Mouse (Mus musculus): Measurements from ENCODE around the gene Cstf1. TPM values are rescaled to one million over a fixed set of nuclear protein-coding genes. Genes with fewer than 3 reads are reported as not detected.

Gene Cstf1
- total and polyA plus RNA-seq, 3 experiments = 16.3 to 19.3 (median 16.3) TPM

DNA sequence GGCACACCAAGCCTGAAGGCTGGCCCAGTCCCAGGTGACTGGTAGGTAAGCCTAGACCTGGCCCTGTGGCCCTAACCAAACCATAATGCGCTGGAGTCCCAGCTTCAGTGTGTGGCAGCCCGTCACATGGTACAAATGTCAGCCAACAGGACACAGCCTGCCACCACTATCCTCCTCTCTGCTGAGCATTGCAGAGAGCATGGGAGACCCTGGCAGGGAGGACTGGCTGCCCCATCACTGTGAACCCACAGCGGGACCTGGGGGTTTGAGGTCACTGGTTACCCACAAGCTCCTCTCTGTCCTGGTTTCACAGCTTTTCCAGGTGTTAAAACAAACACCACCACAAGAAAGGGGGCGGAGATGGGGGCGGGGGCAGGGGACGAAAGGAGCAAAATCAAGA, 19.9 kb downstream of the Cstf1 start:
- Histone ChIP-seq H3K4me1 (ENCODE audit: control insufficient read depth, insufficient read depth, low read length) (no peaks in the 10 kb centered on the region; the same call in 1 of the 2 replicates), H3K36me3 (ENCODE audit: control insufficient read depth, insufficient read depth, low read length) (no peaks in the 10 kb centered on the region), H3K27me3 (ENCODE audit: control insufficient read depth, insufficient read depth, low read length) (no peaks in the 10 kb centered on the region), H3K27ac (no peak overlapping the region), H3K79me2 (replicated peaks; ENCODE audit: control insufficient read depth, insufficient read depth, low read length) (no peaks in the 10 kb centered on the region), H3K4me3 (no peak overlapping the region), H3K9ac (ENCODE audit: low read depth, low read length) (no peak overlapping the region)
- intact Hi-C loops (cut with DNase I) = no loop called here
- 37% methylated on average over 6 of the region's 6 CpGs for WGBS
- TF ChIP-seq EP300 (IDR thresholded peaks at IDR 0.05; ENCODE audit: insufficient read depth, low read depth, low read length) (no peak), CTCF (IDR thresholded peaks at IDR 0.05) (no peak), POLR2A (IDR thresholded peaks at IDR 0.05; ENCODE audit: insufficient read depth, low read depth, low read length) (no peak)
- no peak for DNase-seq

GRCm38 (mm10) chr2:172392041-172392521, 21.6 kb downstream of the Cstf1 start:
- intact Hi-C loops (cut with DNase I) = no loop called here
- Histone ChIP-seq H3K36me3 (ENCODE audit: control insufficient read depth, insufficient read depth, low read length) (no peaks in the 10 kb centered on the region), H3K27ac (no peak overlapping the region), H3K9ac (ENCODE audit: low read depth, low read length) (no peak overlapping the region), H3K4me1 (ENCODE audit: control insufficient read depth, insufficient read depth, low read length) (no peaks in the 10 kb centered on the region; the same call in 1 of the 2 replicates), H3K27me3 (ENCODE audit: control insufficient read depth, insufficient read depth, low read length) (no peaks in the 10 kb centered on the region), H3K4me3 (no peak overlapping the region), H3K79me2 (replicated peaks; ENCODE audit: control insufficient read depth, insufficient read depth, low read length) (no peaks in the 10 kb centered on the region)
- TF ChIP-seq CTCF (IDR thresholded peaks at IDR 0.05) (no peak), EP300 (IDR thresholded peaks at IDR 0.05; ENCODE audit: insufficient read depth, low read depth, low read length) (no peak), POLR2A (IDR thresholded peaks at IDR 0.05; ENCODE audit: insufficient read depth, low read depth, low read length) (no peak)
- no peak for DNase-seq
- 48% methylated on average over 10 of the region's 10 CpGs for WGBS

- Histone ChIP-seq H3K27ac (no peak within 1 kb of the TSS), H3K4me3 (no peak within 1 kb of the TSS), H3K79me2 (replicated peaks; ENCODE audit: control insufficient read depth, insufficient read depth, low read length) (no peaks in the 10 kb centered on the region), H3K9ac (ENCODE audit: low read depth, low read length) (no peak within 1 kb of the TSS), H3K27me3 (ENCODE audit: control insufficient read depth, insufficient read depth, low read length) (no peaks in the 10 kb centered on the region), H3K36me3 (ENCODE audit: control insufficient read depth, insufficient read depth, low read length) (no peaks in the 10 kb centered on the region), H3K4me1 (ENCODE audit: control insufficient read depth, insufficient read depth, low read length) (no peaks in the 10 kb centered on the region; the same call in 1 of the 2 replicates)
- intact Hi-C loops (cut with DNase I) = no loop called here
- TF ChIP-seq POLR2A (IDR thresholded peaks at IDR 0.05; ENCODE audit: insufficient read depth, low read depth, low read length) (no peak), EP300 (IDR thresholded peaks at IDR 0.05; ENCODE audit: insufficient read depth, low read depth, low read length) (no peak), CTCF (IDR thresholded peaks at IDR 0.05) (no peak)
- WGBS = 14% methylated on average over 13 of the region's 13 CpGs
- DNase-seq = peak; percentile 40 to 59
These were observed 23.0 kb downstream of the Cstf1 start, which contains the start of gene Cass4 for GRCm38 (mm10) chr2:172393391-172394051. Gene Cass4, plus strand, starts transcription at chr2:172393794.

DNA sequence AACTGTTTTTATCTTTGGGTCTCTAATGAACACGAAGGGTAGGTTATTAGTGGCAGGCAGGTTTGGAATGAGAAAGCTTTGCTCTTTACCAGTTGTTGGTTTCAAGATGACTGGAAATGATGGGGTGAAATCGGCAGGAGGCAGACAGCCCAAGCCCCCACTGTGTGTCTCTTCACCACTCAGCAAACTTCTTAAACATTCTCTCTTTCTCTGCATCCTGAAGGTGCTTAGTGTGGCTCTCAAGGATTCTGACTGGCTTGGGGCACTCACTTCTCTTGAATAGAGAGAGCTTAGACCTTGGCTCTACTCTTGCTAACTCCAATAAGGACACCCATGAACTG, 23.5 kb downstream of the Cstf1 start:
- 61% methylated on average over 2 of the region's 2 CpGs for WGBS
- H3K4me1 ChIP-seq (ENCODE audit: control insufficient read depth, insufficient read depth, low read length) = no peaks in the 10 kb centered on the region; the same call in 1 of the 2 replicates
- no peak overlapping the region for H3K27ac ChIP-seq
- TF ChIP-seq EP300 (IDR thresholded peaks at IDR 0.05; ENCODE audit: insufficient read depth, low read depth, low read length) = no peak
- TF ChIP-seq POLR2A (IDR thresholded peaks at IDR 0.05; ENCODE audit: insufficient read depth, low read depth, low read length) = no peak
- no peak for TF ChIP-seq CTCF (IDR thresholded peaks at IDR 0.05)
- no peaks in the 10 kb centered on the region for H3K36me3 ChIP-seq (ENCODE audit: control insufficient read depth, insufficient read depth, low read length)
- no peak overlapping the region for H3K9ac ChIP-seq (ENCODE audit: low read depth, low read length)
- H3K79me2 ChIP-seq (replicated peaks; ENCODE audit: control insufficient read depth, insufficient read depth, low read length) = no peaks in the 10 kb centered on the region
- H3K4me3 ChIP-seq = no peak overlapping the region
- no peaks in the 10 kb centered on the region for H3K27me3 ChIP-seq (ENCODE audit: control insufficient read depth, insufficient read depth, low read length)
- no peak for DNase-seq
- intact Hi-C loops (cut with DNase I) = no loop called here

DNA sequence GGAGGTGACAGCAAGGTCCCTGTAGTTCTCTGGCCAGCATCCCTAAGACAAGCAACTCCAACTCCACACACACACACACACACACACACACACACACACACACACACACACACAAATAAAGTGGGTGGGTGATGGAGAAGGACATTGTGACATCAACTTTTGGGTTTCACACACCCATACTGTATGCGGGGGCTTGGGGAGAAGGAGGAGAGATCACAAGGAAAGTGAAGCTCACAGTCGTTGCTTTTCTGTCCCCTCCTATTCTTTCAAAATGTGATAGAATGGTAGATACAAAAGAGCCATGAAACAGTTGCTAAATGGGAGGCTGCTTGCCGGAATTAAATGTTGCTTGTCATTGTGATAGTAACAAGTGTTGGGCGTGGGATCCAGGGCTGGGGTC, 24.2 kb downstream of the Cstf1 start:
- TF ChIP-seq POLR2A (IDR thresholded peaks at IDR 0.05; ENCODE audit: insufficient read depth, low read depth, low read length) = no peak
- TF ChIP-seq EP300 (IDR thresholded peaks at IDR 0.05; ENCODE audit: insufficient read depth, low read depth, low read length) = no peak
- TF ChIP-seq CTCF (IDR thresholded peaks at IDR 0.05) = no peak
- Histone ChIP-seq H3K27me3 (ENCODE audit: control insufficient read depth, insufficient read depth, low read length) (no peaks in the 10 kb centered on the region), H3K4me3 (no peak overlapping the region), H3K4me1 (ENCODE audit: control insufficient read depth, insufficient read depth, low read length) (peaks cover 1% of the 10 kb centered on the region), H3K79me2 (replicated peaks; ENCODE audit: control insufficient read depth, insufficient read depth, low read length) (no peaks in the 10 kb centered on the region), H3K27ac (no peak overlapping the region), H3K9ac (ENCODE audit: low read depth, low read length) (no peak overlapping the region), H3K36me3 (ENCODE audit: control insufficient read depth, insufficient read depth, low read length) (no peaks in the 10 kb centered on the region)
- intact Hi-C loops (cut with DNase I) = no loop called here
- no peak for DNase-seq
- 79% methylated on average over 4 of the region's 4 CpGs for WGBS

GRCm38 (mm10) chr2:172395961-172396360, 25.5 kb downstream of the Cstf1 start:
- no peak for TF ChIP-seq POLR2A (IDR thresholded peaks at IDR 0.05; ENCODE audit: insufficient read depth, low read depth, low read length)
- no peak for TF ChIP-seq CTCF (IDR thresholded peaks at IDR 0.05)
- TF ChIP-seq EP300 (IDR thresholded peaks at IDR 0.05; ENCODE audit: insufficient read depth, low read depth, low read length) = no peak
- intact Hi-C loops (cut with DNase I) = no loop called here
- H3K36me3 ChIP-seq (ENCODE audit: control insufficient read depth, insufficient read depth, low read length) = no peaks in the 10 kb centered on the region
- H3K4me1 ChIP-seq (ENCODE audit: control insufficient read depth, insufficient read depth, low read length) = peaks cover 2% of the 10 kb centered on the region
- 52% methylated on average over 9 of the region's 9 CpGs for WGBS
- H3K9ac ChIP-seq (ENCODE audit: low read depth, low read length) = no peak overlapping the region
- no peaks in the 10 kb centered on the region for H3K27me3 ChIP-seq (ENCODE audit: control insufficient read depth, insufficient read depth, low read length)
- no peak overlapping the region for H3K27ac ChIP-seq
- DNase-seq = no peak
- no peaks in the 10 kb centered on the region for H3K79me2 ChIP-seq (replicated peaks; ENCODE audit: control insufficient read depth, insufficient read depth, low read length)
- no peak overlapping the region for H3K4me3 ChIP-seq

Data from heart, adult 2 months (tissue).